Mouse (Mus musculus) thymus, postnatal 25 days (tissue): ENCODE measurements around the gene Vps26b.

ENCODE experiments used
- DNase-seq: peaks from one replicate; pipeline ENCODE4 v3.0.0; 2022

Vps26b gene

GRCm38 (mm10) chr9:26993118-26993517 lies 36.7 kb downstream of the Vps26b start:
- DNase-seq: no peak

GRCm38 (mm10) chr9:26990181-26990580 lies 39.7 kb downstream of the Vps26b start:
- no peak for DNase-seq

- no peak for DNase-seq
Observed at GRCm38 (mm10) chr9:26985668-26986277, 44.1 kb downstream of the Vps26b start.

- DNase-seq: no peak
Observed at GRCm38 (mm10) chr9:26985090-26985613, 44.7 kb downstream of the Vps26b start.

- no peak for DNase-seq
Observed at GRCm38 (mm10) chr9:26978776-26979175, 51.1 kb downstream of the Vps26b start.

GRCm38 (mm10) chr9:26977754-26978153 lies 52.1 kb downstream of the Vps26b start:
- DNase-seq: no peak
